Mouse (Mus musculus): ENCODE measurements around the gene Rnf185. TPM values are rescaled to one million over a fixed set of nuclear protein-coding genes. Genes with fewer than 3 reads are reported as not detected.
A peak's percentile ranks its signal among the peaks of the same experiment; 100 is the strongest.

Gene Rnf185
- polyA plus RNA-seq (2012; ENCODE audit: insufficient read depth, insufficient read length, low replicate concordance, missing spikeins): not detected in 2 replicates

DNA sequence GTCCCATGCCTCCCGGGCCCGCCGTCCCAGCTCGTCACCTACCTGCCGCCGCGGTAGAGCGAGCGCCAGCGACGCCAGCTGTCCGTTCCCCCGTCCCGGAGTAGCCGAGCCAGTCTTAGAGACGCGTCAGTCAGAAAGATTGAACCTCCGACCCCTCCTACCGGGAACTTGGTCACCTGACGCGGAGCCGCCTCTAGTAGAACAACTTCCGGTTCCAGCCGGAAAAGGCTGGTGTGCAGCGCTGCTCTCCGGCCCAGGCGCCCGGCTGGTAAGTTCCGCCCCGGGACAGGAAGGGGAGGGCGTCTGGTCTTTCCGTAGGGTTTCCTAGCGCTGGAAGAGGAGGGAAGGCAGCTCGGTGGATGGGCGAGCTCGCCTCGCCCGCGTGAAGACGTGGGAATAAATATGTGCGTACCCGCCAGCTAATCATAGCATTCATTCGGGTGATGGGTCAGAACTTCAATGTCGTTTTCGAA, at the start of gene Rnf185:
Gene Rnf185 (minus strand): TSS at position 197 of the 473 bp plus-strand sequence.
- WGBS: under 1% methylated on average over 45 of the region's 45 CpGs
- Histone ChIP-seq H3K4me3 (ENCODE audit: insufficient read depth, low read depth, low read length) (peak within 1 kb of the TSS; percentile 60), H3K4me1 (ENCODE audit: control insufficient read depth, insufficient read depth, low read length) (peaks cover 6% of the 10 kb centered on the region; the same call in 1 of the 2 replicates), H3K27ac (ENCODE audit: insufficient read depth, low read depth, low read length) (peak within 1 kb of the TSS; percentile 59)
- TF ChIP-seq CTCF (IDR thresholded peaks at IDR 0.05; ENCODE audit: insufficient read depth, low read depth, low read length): no peak
- TF ChIP-seq POLR2A (IDR thresholded peaks at IDR 0.05; ENCODE audit: insufficient read depth, low read depth, low read length): peak; percentile 82

DNA sequence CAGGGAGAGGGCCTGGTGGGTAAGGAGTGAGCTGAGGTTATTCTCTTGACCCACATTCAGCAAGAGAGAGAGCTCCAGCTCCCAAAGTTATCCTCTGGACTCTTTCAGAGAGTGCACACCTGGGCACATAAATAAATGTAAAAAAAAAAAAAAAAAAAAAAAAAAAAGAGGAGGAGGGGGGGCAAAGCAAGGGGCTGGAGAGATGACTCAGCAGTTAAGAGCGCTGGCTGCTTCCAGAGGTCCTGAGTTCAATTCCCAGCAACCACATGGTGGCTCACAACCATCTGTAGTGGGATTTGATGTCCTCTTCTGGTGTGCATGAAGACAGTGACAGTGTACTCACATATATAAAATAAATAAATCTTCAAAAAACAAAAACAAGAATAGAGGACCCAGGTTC, 45.1 kb upstream of the Rnf185 start:
- no peak overlapping the region for H3K27ac ChIP-seq (ENCODE audit: insufficient read depth, low read depth, low read length)
- H3K4me3 ChIP-seq (ENCODE audit: insufficient read depth, low read depth, low read length): no peak overlapping the region
- WGBS: 52% methylated on average over 1 of the region's 1 CpGs
- H3K4me1 ChIP-seq (ENCODE audit: control insufficient read depth, insufficient read depth, low read length): peaks cover 42% of the 10 kb centered on the region
- no peak for TF ChIP-seq CTCF (IDR thresholded peaks at IDR 0.05; ENCODE audit: insufficient read depth, low read depth, low read length)
- TF ChIP-seq POLR2A (IDR thresholded peaks at IDR 0.05; ENCODE audit: insufficient read depth, low read depth, low read length): no peak

DNA sequence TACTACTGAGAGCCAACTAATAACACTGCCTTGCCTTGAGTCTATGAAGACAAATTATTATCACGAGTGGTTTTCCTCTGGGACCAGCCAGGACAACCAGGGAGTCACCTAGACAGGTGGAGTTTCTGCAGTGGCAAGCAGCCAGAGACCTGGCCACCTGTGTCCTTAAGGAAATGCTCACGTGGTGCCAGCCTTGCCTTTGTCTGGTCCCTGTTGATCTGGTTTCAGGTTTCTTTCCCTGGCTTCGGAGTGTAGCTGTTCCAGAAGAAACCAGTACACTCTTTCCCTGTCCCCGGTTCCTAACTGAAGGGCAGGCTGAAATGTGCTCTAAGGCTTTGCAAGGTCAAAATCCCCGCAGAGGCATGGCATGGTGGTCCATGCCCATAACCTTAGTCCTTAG, 44.6 kb upstream of the Rnf185 start:
- Histone ChIP-seq H3K4me3 (ENCODE audit: insufficient read depth, low read depth, low read length) (no peak overlapping the region), H3K27ac (ENCODE audit: insufficient read depth, low read depth, low read length) (no peak overlapping the region), H3K4me1 (ENCODE audit: control insufficient read depth, insufficient read depth, low read length) (peaks cover 42% of the 10 kb centered on the region)
- TF ChIP-seq CTCF (IDR thresholded peaks at IDR 0.05; ENCODE audit: insufficient read depth, low read depth, low read length) (no peak), POLR2A (IDR thresholded peaks at IDR 0.05; ENCODE audit: insufficient read depth, low read depth, low read length) (no peak)
- WGBS: 56% methylated on average over 5 of the region's 5 CpGs

DNA sequence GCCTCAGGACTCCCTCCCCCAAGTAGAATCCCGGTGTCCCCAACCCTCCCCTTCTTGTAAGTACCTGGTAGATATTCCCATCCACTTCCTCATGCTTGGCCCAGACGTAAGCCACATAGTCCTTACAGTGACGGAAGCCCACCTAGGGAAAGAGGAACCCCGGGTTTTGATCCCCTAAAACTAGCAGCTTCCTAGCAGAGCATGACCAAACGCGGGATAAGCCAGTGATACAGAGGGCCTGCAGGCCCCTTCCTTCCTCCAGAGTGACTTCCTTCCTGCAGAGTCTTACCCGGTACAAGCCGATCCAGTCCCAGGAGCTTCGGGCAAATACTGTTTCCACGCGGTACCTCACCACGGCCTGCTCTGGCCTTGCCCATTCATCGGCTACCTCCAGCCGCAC, 43.3 kb upstream of the Rnf185 start:
- Histone ChIP-seq H3K4me1 (ENCODE audit: control insufficient read depth, insufficient read depth, low read length) (peaks cover 34% of the 10 kb centered on the region), H3K4me3 (ENCODE audit: insufficient read depth, low read depth, low read length) (no peak overlapping the region), H3K27ac (ENCODE audit: insufficient read depth, low read depth, low read length) (no peak overlapping the region)
- 84% methylated on average over 14 of the region's 14 CpGs for WGBS
- TF ChIP-seq CTCF (IDR thresholded peaks at IDR 0.05; ENCODE audit: insufficient read depth, low read depth, low read length) (no peak), POLR2A (IDR thresholded peaks at IDR 0.05; ENCODE audit: insufficient read depth, low read depth, low read length) (no peak)

DNA sequence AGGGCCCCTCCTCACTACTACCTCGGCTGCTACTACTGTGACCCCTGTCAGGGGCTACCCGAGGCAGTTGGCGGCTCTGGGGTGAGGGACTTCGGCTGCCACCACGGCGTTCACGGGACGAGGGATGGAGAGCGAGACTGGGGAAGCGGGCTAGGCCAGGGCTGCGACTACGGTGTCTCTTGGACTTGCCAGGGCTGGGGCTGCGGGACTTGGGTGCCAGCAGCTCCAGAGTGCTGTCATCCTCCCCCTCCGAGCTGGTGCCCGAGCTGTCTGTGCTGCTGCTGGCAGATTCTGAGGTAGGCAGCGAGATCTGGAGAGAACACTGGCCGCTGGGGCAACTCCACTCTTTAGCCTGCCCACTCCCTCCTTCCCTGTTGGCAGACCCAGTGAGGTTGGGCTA, 42.7 kb upstream of the Rnf185 start:
- no peak for TF ChIP-seq POLR2A (IDR thresholded peaks at IDR 0.05; ENCODE audit: insufficient read depth, low read depth, low read length)
- no peak for TF ChIP-seq CTCF (IDR thresholded peaks at IDR 0.05; ENCODE audit: insufficient read depth, low read depth, low read length)
- H3K4me1 ChIP-seq (ENCODE audit: control insufficient read depth, insufficient read depth, low read length): peaks cover 31% of the 10 kb centered on the region
- no peak overlapping the region for H3K4me3 ChIP-seq (ENCODE audit: insufficient read depth, low read depth, low read length)
- no peak overlapping the region for H3K27ac ChIP-seq (ENCODE audit: insufficient read depth, low read depth, low read length)
- WGBS: 74% methylated on average over 17 of the region's 17 CpGs

DNA sequence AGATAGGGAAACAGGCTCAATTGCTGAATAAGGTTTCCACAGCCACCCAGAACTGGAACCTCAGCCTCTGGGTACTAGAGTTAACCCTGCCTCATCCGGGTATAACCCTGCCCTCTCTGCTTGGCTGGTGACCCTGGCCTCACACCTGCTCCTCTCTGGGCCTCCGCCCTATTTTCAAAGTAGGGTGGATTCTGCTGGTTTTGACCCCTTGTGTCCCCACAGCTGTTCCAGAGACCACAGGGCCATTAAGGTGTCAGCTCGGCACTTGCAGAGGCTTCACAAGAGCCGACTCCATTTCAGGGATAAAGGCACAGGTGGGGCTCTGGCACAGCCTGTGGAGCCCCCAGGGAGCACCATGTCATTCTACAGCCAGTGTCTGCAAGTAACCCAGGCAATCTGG, 40.6 kb upstream of the Rnf185 start:
- TF ChIP-seq CTCF (IDR thresholded peaks at IDR 0.05; ENCODE audit: insufficient read depth, low read depth, low read length) (no peak), POLR2A (IDR thresholded peaks at IDR 0.05; ENCODE audit: insufficient read depth, low read depth, low read length) (0 out of 2 replicates have a peak, but pooled peaks have one; percentile 13)
- Histone ChIP-seq H3K4me3 (ENCODE audit: insufficient read depth, low read depth, low read length) (no peak overlapping the region), H3K27ac (ENCODE audit: insufficient read depth, low read depth, low read length) (peak overlapping the region; percentile 34; the same call in 1 of the 2 replicates), H3K4me1 (ENCODE audit: control insufficient read depth, insufficient read depth, low read length) (peaks cover 44% of the 10 kb centered on the region)
- WGBS: 62% methylated on average over 4 of the region's 4 CpGs

DNA sequence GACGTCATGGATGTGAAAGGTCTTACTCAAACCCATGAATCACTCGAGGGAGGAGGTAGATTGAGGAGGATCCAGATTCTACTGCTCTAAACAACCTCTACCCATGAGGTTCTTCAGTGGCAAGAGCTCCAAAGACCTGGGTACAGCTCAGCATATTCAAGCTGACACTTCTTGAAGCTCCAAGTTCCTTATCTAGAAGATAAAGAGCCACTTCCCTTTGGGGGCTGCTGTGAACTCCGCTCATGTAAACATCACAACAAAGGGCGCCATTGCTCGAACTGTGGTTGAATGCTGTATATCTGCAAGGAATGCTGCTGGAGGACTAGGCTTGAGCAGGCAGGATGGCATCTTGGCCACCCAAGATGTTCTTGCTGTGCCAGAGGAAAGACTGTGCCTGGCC, 36.9 kb upstream of the Rnf185 start:
- Histone ChIP-seq H3K27ac (ENCODE audit: insufficient read depth, low read depth, low read length) (no peak overlapping the region), H3K4me1 (ENCODE audit: control insufficient read depth, insufficient read depth, low read length) (peaks cover 32% of the 10 kb centered on the region), H3K4me3 (ENCODE audit: insufficient read depth, low read depth, low read length) (no peak overlapping the region)
- WGBS: 77% methylated on average over 5 of the region's 5 CpGs
- TF ChIP-seq POLR2A (IDR thresholded peaks at IDR 0.05; ENCODE audit: insufficient read depth, low read depth, low read length) (no peak), CTCF (IDR thresholded peaks at IDR 0.05; ENCODE audit: insufficient read depth, low read depth, low read length) (no peak)

DNA sequence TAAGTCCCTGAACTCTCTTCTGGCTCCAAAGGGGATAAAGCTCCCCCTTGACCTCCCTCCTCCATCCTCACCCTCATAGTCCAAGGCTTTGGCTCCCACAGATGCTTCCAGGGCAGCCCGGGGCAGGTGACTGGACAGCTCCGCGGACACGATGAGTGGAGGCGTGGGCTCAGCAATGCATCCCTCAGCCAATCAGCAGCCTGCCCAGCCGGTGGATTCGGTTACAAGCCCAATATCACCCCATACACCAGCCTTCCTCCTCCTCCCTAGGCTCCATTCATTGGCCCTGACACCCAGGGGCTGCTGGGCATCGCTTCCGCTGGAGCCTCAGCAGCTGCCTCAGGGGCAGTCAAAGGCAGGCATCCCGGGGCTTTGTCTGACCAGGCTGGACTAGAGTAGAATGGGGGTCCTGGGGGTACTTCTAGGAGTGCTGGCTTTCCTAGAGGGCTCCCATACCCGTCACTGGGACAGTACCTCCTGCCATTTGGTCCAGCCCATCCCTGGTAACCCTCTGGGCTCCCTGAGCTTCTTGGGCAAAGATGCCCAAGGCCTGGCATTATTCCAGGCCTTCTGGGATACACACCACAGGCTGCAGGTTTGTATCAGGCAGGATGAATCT, 35.9 kb upstream of the Rnf185 start, which contains the start of gene Pla2g3:
Gene Pla2g3 (plus strand): TSS at position 333 of the 619 bp plus-strand sequence.
- TF ChIP-seq CTCF (IDR thresholded peaks at IDR 0.05; ENCODE audit: insufficient read depth, low read depth, low read length): no peak
- no peak for TF ChIP-seq POLR2A (IDR thresholded peaks at IDR 0.05; ENCODE audit: insufficient read depth, low read depth, low read length)
- H3K27ac ChIP-seq (ENCODE audit: insufficient read depth, low read depth, low read length): no peak within 1 kb of the TSS
- H3K4me1 ChIP-seq (ENCODE audit: control insufficient read depth, insufficient read depth, low read length): peaks cover 39% of the 10 kb centered on the region
- no peak within 1 kb of the TSS for H3K4me3 ChIP-seq (ENCODE audit: insufficient read depth, low read depth, low read length)
- 40% methylated on average over 11 of the region's 11 CpGs for WGBS

DNA sequence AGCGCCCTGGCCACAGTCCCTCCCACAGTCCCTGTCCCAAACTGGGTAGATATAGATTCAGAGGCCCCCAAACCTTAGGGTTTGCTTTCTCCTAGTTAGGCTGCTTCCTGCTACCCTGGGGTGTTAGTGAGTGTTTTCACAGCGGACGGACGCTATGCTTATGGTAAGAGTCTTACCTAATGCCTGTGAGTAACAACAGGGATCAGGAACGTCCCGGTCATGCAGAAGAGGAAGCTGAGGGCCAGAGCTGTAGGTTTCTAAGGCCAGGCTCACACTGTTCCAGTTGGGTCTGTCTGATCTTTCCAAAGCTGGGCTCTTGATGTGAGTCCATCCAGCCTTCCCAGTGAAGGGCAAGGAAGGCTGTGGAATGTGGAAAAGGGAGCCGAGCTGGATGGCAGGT, 34.2 kb upstream of the Rnf185 start:
- TF ChIP-seq CTCF (IDR thresholded peaks at IDR 0.05; ENCODE audit: insufficient read depth, low read depth, low read length): no peak
- no peak for TF ChIP-seq POLR2A (IDR thresholded peaks at IDR 0.05; ENCODE audit: insufficient read depth, low read depth, low read length)
- Histone ChIP-seq H3K4me1 (ENCODE audit: control insufficient read depth, insufficient read depth, low read length) (peaks cover 35% of the 10 kb centered on the region), H3K4me3 (ENCODE audit: insufficient read depth, low read depth, low read length) (no peak overlapping the region), H3K27ac (ENCODE audit: insufficient read depth, low read depth, low read length) (no peak overlapping the region)
- WGBS: 86% methylated on average over 7 of the region's 7 CpGs
